Mouse (Mus musculus) spleen, adult 12 weeks (tissue): Measurements from ENCODE around the gene Crlf1.

Experiments used
- DNase-seq: peaks from one replicate; pipeline ENCODE4 v3.0.0; 2022; ENCODE audit warnings: low spot score

Crlf1 gene

DNA sequence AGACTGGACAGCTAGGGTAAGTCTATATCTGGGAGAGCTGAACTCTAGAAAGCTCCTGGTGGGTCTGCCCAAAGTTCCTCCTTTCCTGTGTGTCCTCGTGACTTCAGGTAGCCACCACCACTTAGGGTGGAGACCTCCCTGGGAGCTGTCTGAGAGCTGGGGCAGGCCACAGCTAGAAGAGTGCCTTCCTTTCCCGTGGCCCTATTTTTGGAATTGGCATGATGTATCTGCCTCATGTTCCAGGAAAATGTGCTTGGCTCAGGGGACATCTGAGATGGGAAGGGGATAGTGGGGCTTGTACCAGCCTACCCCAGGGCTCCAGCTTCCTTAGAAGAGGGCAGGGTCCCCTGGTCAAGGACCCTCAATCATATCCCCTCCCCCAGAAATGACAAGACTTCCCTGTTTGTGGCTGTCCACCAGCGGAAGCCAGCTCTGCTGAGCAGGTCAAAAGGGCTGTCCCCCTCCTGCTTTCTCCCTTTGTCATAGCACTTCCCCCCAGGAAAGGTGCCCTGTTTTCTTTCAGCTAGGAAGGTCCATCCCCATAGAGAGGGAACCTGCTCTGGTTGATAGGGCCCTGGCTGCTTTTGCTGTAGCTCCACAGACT, 58.7 kb downstream of the Crlf1 start:
- no peak for DNase-seq

DNA sequence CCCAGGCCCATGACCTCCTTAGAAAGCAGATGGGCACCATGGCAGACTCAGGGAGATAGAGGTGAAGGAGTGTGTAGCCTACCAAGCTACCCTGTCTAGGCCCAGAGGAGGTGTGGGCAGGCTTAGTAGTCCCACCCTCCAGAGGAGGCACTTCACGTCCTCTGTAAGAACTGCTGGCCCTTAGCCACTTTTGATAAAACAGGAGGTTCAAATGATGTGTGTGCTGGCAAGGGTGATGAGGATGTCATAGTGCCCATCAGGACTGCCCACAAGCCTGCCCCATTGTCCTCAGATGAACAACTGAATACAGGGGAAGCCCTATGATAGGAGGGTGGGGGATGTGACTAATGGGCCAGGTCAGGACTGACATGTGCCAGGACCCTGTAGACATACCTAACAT, 59.9 kb downstream of the Crlf1 start:
- no peak for DNase-seq
